Mouse (Mus musculus): ENCODE measurements around the gene Arvcf. TPM values are rescaled to one million over a fixed set of nuclear protein-coding genes. Genes with fewer than 3 reads are reported as not detected.

Gene Arvcf
- polyA plus RNA-seq, 1 experiment from 2014 or later = 33.1 TPM

GRCm38 (mm10) chr16:18436128-18436527 is 88.1 kb downstream of the Arvcf start:
- no peak for ATAC-seq (replicated peaks; ENCODE audit: extremely low read depth, insufficient read depth, low FRiP score)
- no peak overlapping the region for H3K4me2 ChIP-seq (ENCODE audit: low read depth, low read length)
- H3K4me1 ChIP-seq (ENCODE audit: control insufficient read depth, insufficient read depth, low read length) = no peaks in the 10 kb centered on the region
- WGBS = 86% methylated on average over 6 of the region's 6 CpGs
- no peak overlapping the region for H3K4me3 ChIP-seq (ENCODE audit: low read length)
- no peak overlapping the region for H3K27ac ChIP-seq (ENCODE audit: low read length)
- H3K9ac ChIP-seq (ENCODE audit: low read length) = no peak overlapping the region
- peaks cover 6% of the 10 kb centered on the region; the same call in 1 of the 2 replicates for H3K36me3 ChIP-seq (ENCODE audit: control insufficient read depth, insufficient read depth)
- no peaks in the 10 kb centered on the region for H3K9me3 ChIP-seq (replicated peaks; ENCODE audit: control insufficient read depth, low read length)
- H3K27me3 ChIP-seq (ENCODE audit: control insufficient read depth, insufficient read depth, low read length) = no peaks in the 10 kb centered on the region

- no peaks in the 10 kb centered on the region for H3K27me3 ChIP-seq (ENCODE audit: control insufficient read depth, insufficient read depth, low read length)
- H3K4me1 ChIP-seq (ENCODE audit: control insufficient read depth, insufficient read depth, low read length) = peaks cover 3% of the 10 kb centered on the region; the same call in 1 of the 2 replicates
- no peak overlapping the region for H3K9ac ChIP-seq (ENCODE audit: low read length)
- 7% methylated on average over 8 of the region's 8 CpGs for WGBS
- H3K27ac ChIP-seq (ENCODE audit: low read length) = no peak overlapping the region
- H3K4me2 ChIP-seq (ENCODE audit: low read depth, low read length) = no peak overlapping the region
- ATAC-seq (replicated peaks; ENCODE audit: extremely low read depth, insufficient read depth, low FRiP score) = peak; percentile 69; the same call in 1 of the 2 replicates
- no peaks in the 10 kb centered on the region for H3K9me3 ChIP-seq (replicated peaks; ENCODE audit: control insufficient read depth, low read length)
- peaks cover 13% of the 10 kb centered on the region; the same call in 1 of the 2 replicates for H3K36me3 ChIP-seq (ENCODE audit: control insufficient read depth, insufficient read depth)
- H3K4me3 ChIP-seq (ENCODE audit: low read length) = no peak overlapping the region
These were observed 95.4 kb downstream of the Arvcf start for GRCm38 (mm10) chr16:18443385-18443841.

GRCm38 (mm10) chr16:18447243-18447642 is 99.3 kb downstream of the Arvcf start:
- no peak for ATAC-seq (replicated peaks; ENCODE audit: extremely low read depth, insufficient read depth, low FRiP score)

GRCm38 (mm10) chr16:18448104-18448503 is 100.1 kb downstream of the Arvcf start:
- peaks cover 7% of the 10 kb centered on the region for H3K4me1 ChIP-seq (ENCODE audit: control insufficient read depth, insufficient read depth, low read length)
- peaks cover 9% of the 10 kb centered on the region; the same call in 1 of the 2 replicates for H3K36me3 ChIP-seq (ENCODE audit: control insufficient read depth, insufficient read depth)
- H3K9ac ChIP-seq (ENCODE audit: low read length) = no peak overlapping the region
- 66% methylated on average over 6 of the region's 6 CpGs for WGBS
- no peak overlapping the region for H3K4me3 ChIP-seq (ENCODE audit: low read length)
- no peak overlapping the region for H3K4me2 ChIP-seq (ENCODE audit: low read depth, low read length)
- H3K27me3 ChIP-seq (ENCODE audit: control insufficient read depth, insufficient read depth, low read length) = no peaks in the 10 kb centered on the region
- no peak for ATAC-seq (replicated peaks; ENCODE audit: extremely low read depth, insufficient read depth, low FRiP score)
- no peaks in the 10 kb centered on the region for H3K9me3 ChIP-seq (replicated peaks; ENCODE audit: control insufficient read depth, low read length)
- H3K27ac ChIP-seq (ENCODE audit: low read length) = no peak overlapping the region

More at GRCm38 (mm10) chr16:18447243-18447642, 99.3 kb downstream of the Arvcf start:
- H3K4me2 ChIP-seq (ENCODE audit: low read depth, low read length) = no peak overlapping the region
- no peak overlapping the region for H3K9ac ChIP-seq (ENCODE audit: low read length)
- peaks cover 9% of the 10 kb centered on the region; the same call in 1 of the 2 replicates for H3K36me3 ChIP-seq (ENCODE audit: control insufficient read depth, insufficient read depth)
- no peak overlapping the region for H3K4me3 ChIP-seq (ENCODE audit: low read length)
- H3K4me1 ChIP-seq (ENCODE audit: control insufficient read depth, insufficient read depth, low read length) = peaks cover 8% of the 10 kb centered on the region
- H3K27ac ChIP-seq (ENCODE audit: low read length) = no peak overlapping the region
- no peaks in the 10 kb centered on the region for H3K27me3 ChIP-seq (ENCODE audit: control insufficient read depth, insufficient read depth, low read length)
- H3K9me3 ChIP-seq (replicated peaks; ENCODE audit: control insufficient read depth, low read length) = no peaks in the 10 kb centered on the region

GRCm38 (mm10) chr16:18449005-18449404 is 101.0 kb downstream of the Arvcf start:
- WGBS = 84% methylated on average over 4 of the region's 4 CpGs
- H3K4me1 ChIP-seq (ENCODE audit: control insufficient read depth, insufficient read depth, low read length) = peaks cover 5% of the 10 kb centered on the region
- H3K36me3 ChIP-seq (ENCODE audit: control insufficient read depth, insufficient read depth) = peaks cover 9% of the 10 kb centered on the region; the same call in 1 of the 2 replicates
- no peaks in the 10 kb centered on the region for H3K9me3 ChIP-seq (replicated peaks; ENCODE audit: control insufficient read depth, low read length)
- H3K4me3 ChIP-seq (ENCODE audit: low read length) = no peak overlapping the region
- no peak overlapping the region for H3K9ac ChIP-seq (ENCODE audit: low read length)
- H3K27ac ChIP-seq (ENCODE audit: low read length) = no peak overlapping the region
- no peak overlapping the region for H3K4me2 ChIP-seq (ENCODE audit: low read depth, low read length)
- ATAC-seq (replicated peaks; ENCODE audit: extremely low read depth, insufficient read depth, low FRiP score) = no peak
- no peaks in the 10 kb centered on the region for H3K27me3 ChIP-seq (ENCODE audit: control insufficient read depth, insufficient read depth, low read length)

- H3K9me3 ChIP-seq (replicated peaks; ENCODE audit: control insufficient read depth, low read length) = no peaks in the 10 kb centered on the region
- no peak overlapping the region for H3K27ac ChIP-seq (ENCODE audit: low read length)
- no peaks in the 10 kb centered on the region for H3K27me3 ChIP-seq (ENCODE audit: control insufficient read depth, insufficient read depth, low read length)
- H3K36me3 ChIP-seq (ENCODE audit: control insufficient read depth, insufficient read depth) = peaks cover 3% of the 10 kb centered on the region; the same call in 1 of the 2 replicates
- WGBS = 57% methylated on average over 9 of the region's 9 CpGs
- H3K4me3 ChIP-seq (ENCODE audit: low read length) = no peak overlapping the region
- H3K4me1 ChIP-seq (ENCODE audit: control insufficient read depth, insufficient read depth, low read length) = peaks cover 5% of the 10 kb centered on the region
- H3K9ac ChIP-seq (ENCODE audit: low read length) = no peak overlapping the region
- ATAC-seq (replicated peaks; ENCODE audit: extremely low read depth, insufficient read depth, low FRiP score) = no peak
- no peak overlapping the region for H3K4me2 ChIP-seq (ENCODE audit: low read depth, low read length)
These were observed 103.7 kb downstream of the Arvcf start for GRCm38 (mm10) chr16:18451486-18452181.

GRCm38 (mm10) chr16:18452361-18452862 is 104.4 kb downstream of the Arvcf start:
- Histone ChIP-seq H3K27ac (ENCODE audit: low read length) (no peak overlapping the region), H3K36me3 (ENCODE audit: control insufficient read depth, insufficient read depth) (peaks cover 6% of the 10 kb centered on the region; the same call in 1 of the 2 replicates), H3K9me3 (replicated peaks; ENCODE audit: control insufficient read depth, low read length) (no peaks in the 10 kb centered on the region), H3K9ac (ENCODE audit: low read length) (no peak overlapping the region), H3K4me3 (ENCODE audit: low read length) (no peak overlapping the region), H3K27me3 (ENCODE audit: control insufficient read depth, insufficient read depth, low read length) (no peaks in the 10 kb centered on the region), H3K4me1 (ENCODE audit: control insufficient read depth, insufficient read depth, low read length) (peaks cover 5% of the 10 kb centered on the region), H3K4me2 (ENCODE audit: low read depth, low read length) (no peak overlapping the region)
- ATAC-seq (replicated peaks; ENCODE audit: extremely low read depth, insufficient read depth, low FRiP score) = no peak
- 87% methylated on average over 8 of the region's 8 CpGs for WGBS

- Histone ChIP-seq H3K27ac (ENCODE audit: low read length) (no peak overlapping the region), H3K4me2 (ENCODE audit: low read depth, low read length) (no peak overlapping the region), H3K4me3 (ENCODE audit: low read length) (no peak overlapping the region), H3K36me3 (ENCODE audit: control insufficient read depth, insufficient read depth) (peaks cover 9% of the 10 kb centered on the region; the same call in 1 of the 2 replicates), H3K9me3 (replicated peaks; ENCODE audit: control insufficient read depth, low read length) (no peaks in the 10 kb centered on the region), H3K27me3 (ENCODE audit: control insufficient read depth, insufficient read depth, low read length) (no peaks in the 10 kb centered on the region), H3K9ac (ENCODE audit: low read length) (no peak overlapping the region), H3K4me1 (ENCODE audit: control insufficient read depth, insufficient read depth, low read length) (peaks cover 6% of the 10 kb centered on the region)
- 57% methylated on average over 5 of the region's 5 CpGs for WGBS
- ATAC-seq (replicated peaks; ENCODE audit: extremely low read depth, insufficient read depth, low FRiP score) = no peak
These were observed 105.9 kb downstream of the Arvcf start for GRCm38 (mm10) chr16:18453846-18454245.

- no peak overlapping the region for H3K4me2 ChIP-seq (ENCODE audit: low read depth, low read length)
- no peak overlapping the region for H3K27ac ChIP-seq (ENCODE audit: low read length)
- H3K4me1 ChIP-seq (ENCODE audit: control insufficient read depth, insufficient read depth, low read length) = peaks cover 19% of the 10 kb centered on the region
- no peak overlapping the region for H3K9ac ChIP-seq (ENCODE audit: low read length)
- no peaks in the 10 kb centered on the region for H3K9me3 ChIP-seq (replicated peaks; ENCODE audit: control insufficient read depth, low read length)
- 78% methylated on average over 6 of the region's 6 CpGs for WGBS
- no peak for ATAC-seq (replicated peaks; ENCODE audit: extremely low read depth, insufficient read depth, low FRiP score)
- H3K36me3 ChIP-seq (ENCODE audit: control insufficient read depth, insufficient read depth) = peaks cover 9% of the 10 kb centered on the region; the same call in 1 of the 2 replicates
- no peaks in the 10 kb centered on the region for H3K27me3 ChIP-seq (ENCODE audit: control insufficient read depth, insufficient read depth, low read length)
- no peak overlapping the region for H3K4me3 ChIP-seq (ENCODE audit: low read length)
These were observed 107.4 kb downstream of the Arvcf start for GRCm38 (mm10) chr16:18455407-18455806.

All from heart, embryonic 16.5 days (tissue).